Mouse (Mus musculus) lung, embryonic 14.5 days (tissue): ENCODE results near the gene Tjp1. TPM values are rescaled to one million over a fixed set of nuclear protein-coding genes. Genes with fewer than 3 reads are reported as not detected.
A peak's percentile ranks its signal among the peaks of the same experiment; 100 is the strongest.

Experiments used
- ATAC-seq: fragments of 200-750 bp; cut with Nextera tagmentation; 2 replicates; pipeline ENCODE4 v1.8.0; 2017; ENCODE audit warnings: mild to moderate bottlenecking, moderate TSS enrichment, moderate library complexity; ENCODE audit not compliant: insufficient read depth
- DNase-seq: peaks from one replicate; pipeline ENCODE4 v3.0.0-alpha.2; 2015
- H3K27ac ChIP-seq: fragments of 300-500 bp; sonication (generic); 2 replicates; pipeline ENCODE4 v1.5.1; 2014; ENCODE audit warnings: low read depth, mild to moderate bottlenecking, moderate library complexity
- H3K27me3 ChIP-seq: fragments of 300-500 bp; sonication (generic); 2 replicates; pipeline ENCODE4 v1.6.1; 2014; ENCODE audit warnings: low read length, control low read depth; ENCODE audit not compliant: insufficient read depth
- H3K36me3 ChIP-seq: fragments of 300-500 bp; sonication (generic); 2 replicates; pipeline ENCODE4 v1.6.1; 2014; ENCODE audit warnings: control low read depth; ENCODE audit not compliant: insufficient read depth
- H3K4me1 ChIP-seq: fragments of 300-500 bp; sonication (generic); 2 replicates; pipeline ENCODE4 v1.6.1; 2014; ENCODE audit warnings: antibody characterized with exemption, control low read depth; ENCODE audit not compliant: insufficient read depth
- H3K4me2 ChIP-seq: fragments of 300-500 bp; sonication (generic); 2 replicates; pipeline ENCODE4 v1.6.1; 2014; ENCODE audit warnings: mild to moderate bottlenecking
- H3K4me3 ChIP-seq: fragments of 300-500 bp; sonication (generic); 2 replicates; pipeline ENCODE4 v1.5.1; 2014; ENCODE audit warnings: low read depth, low read length
- H3K9ac ChIP-seq: fragments of 300-500 bp; sonication (generic); 2 replicates; pipeline ENCODE4 v1.6.1; 2014
- H3K9me3 ChIP-seq: fragments of 300-500 bp; sonication (generic); 2 replicates; pipeline ENCODE4 v1.6.1; 2016; ENCODE audit warnings: low read depth, low read length, control low read depth
- CTCF ChIP-seq: IDR thresholded peaks from 2 replicates; pipeline ENCODE4 v1.5.1; 2016; ENCODE audit warnings: antibody characterized with exemption, low read depth
- whole genome bisulfite sequencing: fragments of 180-500 bp; shearing (Covaris S2); extraction: QIAGEN DNeasy Blood & Tissue Kit; methylation state at CpG from one replicate; pipeline ENCODE4 v1.1.7; 2014; 5-methylcytosine and 5-hydroxymethylcytosine counted together
- polyA plus RNA-seq: library from polyadenylated mRNA; unstranded; fragments of >200 nt; fragmentation: Nextera tagmentation; extraction: Ambion mirVana; gene quantifications from 2 replicates; pipeline ENCODE4 v1.2.1, GENCODE M21; 2014

Gene Tjp1
- polyA plus RNA-seq, 1 experiment from 2014 or later, result 32.2 TPM

DNA sequence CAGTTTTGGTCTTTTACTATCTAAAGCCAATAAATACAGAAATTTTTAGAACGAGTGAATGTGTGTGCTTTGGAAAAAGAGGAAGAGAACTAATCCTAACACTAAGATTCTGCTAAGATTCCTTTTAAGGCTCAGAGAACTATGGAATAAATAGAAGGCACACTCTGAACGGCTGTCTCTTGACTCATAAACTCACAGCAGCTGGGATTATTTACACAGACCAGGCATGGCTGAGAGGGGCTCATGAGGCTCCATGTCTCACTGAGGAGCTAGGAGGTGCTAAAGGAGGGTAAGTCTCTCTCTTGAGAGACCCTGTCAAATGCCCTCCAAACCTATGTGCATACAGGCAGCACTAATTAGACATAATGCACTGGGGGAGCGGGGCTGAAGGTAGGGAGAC, 167.3 kb downstream of the Tjp1 start:
- H3K36me3 ChIP-seq, result no peaks in the 10 kb centered on the region
- DNase-seq, result peak; percentile 51
- H3K9ac ChIP-seq, result no peak overlapping the region
- no peak for TF ChIP-seq CTCF
- peaks cover 23% of the 10 kb centered on the region for H3K4me1 ChIP-seq
- peak overlapping the region; percentile 30 for H3K27ac ChIP-seq
- H3K4me3 ChIP-seq, result no peak overlapping the region
- 0 out of 2 replicates have a peak overlapping the region, but pooled peaks have one; percentile 10 for H3K4me2 ChIP-seq
- no peaks in the 10 kb centered on the region for H3K9me3 ChIP-seq
- ATAC-seq, result peak; percentile 55; the same call in 1 of the 2 replicates
- WGBS, result 34% methylated on average over 3 of the region's 3 CpGs
- no peaks in the 10 kb centered on the region for H3K27me3 ChIP-seq

DNA sequence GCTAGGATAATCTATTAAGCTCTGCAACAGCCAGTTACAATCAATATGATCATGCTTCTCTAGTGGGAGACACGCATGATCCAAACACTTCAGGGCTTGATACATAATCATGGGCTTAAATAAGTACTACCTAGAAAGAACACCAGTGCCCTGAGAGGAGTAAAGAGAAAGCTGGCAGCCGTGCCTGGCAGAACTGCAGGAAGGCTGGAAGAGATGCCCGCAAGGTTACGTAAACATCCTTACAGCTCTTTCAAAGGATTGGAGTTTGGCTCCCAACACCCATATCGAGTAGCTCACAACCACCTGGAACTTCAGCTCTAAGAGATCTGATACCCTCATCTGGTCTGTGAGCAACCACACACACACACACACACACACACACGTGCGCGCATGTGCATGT, 167.8 kb downstream of the Tjp1 start:
- H3K9ac ChIP-seq, result no peak overlapping the region
- H3K27ac ChIP-seq, result peak overlapping the region; percentile 30
- WGBS, result 56% methylated on average over 8 of the region's 8 CpGs
- no peaks in the 10 kb centered on the region for H3K36me3 ChIP-seq
- DNase-seq, result peak; percentile 40
- H3K9me3 ChIP-seq, result no peaks in the 10 kb centered on the region
- H3K4me3 ChIP-seq, result no peak overlapping the region
- 0 out of 2 replicates have a peak overlapping the region, but pooled peaks have one; percentile 10 for H3K4me2 ChIP-seq
- no peaks in the 10 kb centered on the region for H3K27me3 ChIP-seq
- ATAC-seq, result no peak
- peaks cover 23% of the 10 kb centered on the region for H3K4me1 ChIP-seq
- no peak for TF ChIP-seq CTCF

DNA sequence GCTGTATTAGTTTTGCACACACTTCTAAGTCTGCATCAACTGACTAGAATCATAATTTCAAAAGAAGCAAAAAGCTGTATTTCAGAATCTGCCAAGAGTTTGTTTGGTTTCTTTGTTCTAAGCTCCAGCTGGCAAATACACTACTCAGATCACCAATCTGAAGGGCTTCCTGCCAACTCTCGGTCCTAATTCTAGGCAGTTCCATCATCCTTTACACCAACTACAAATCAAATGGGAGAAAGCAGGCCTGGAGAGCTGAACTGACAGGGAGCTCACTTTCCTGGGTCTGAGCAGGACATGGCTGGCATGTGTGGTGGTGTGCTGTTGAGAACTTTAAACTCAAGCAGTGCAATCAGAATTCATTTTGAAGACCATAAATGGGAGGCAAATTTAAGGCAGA, 170.0 kb downstream of the Tjp1 start:
- ATAC-seq, result peak; percentile 75
- peaks cover 23% of the 10 kb centered on the region for H3K4me1 ChIP-seq

DNA sequence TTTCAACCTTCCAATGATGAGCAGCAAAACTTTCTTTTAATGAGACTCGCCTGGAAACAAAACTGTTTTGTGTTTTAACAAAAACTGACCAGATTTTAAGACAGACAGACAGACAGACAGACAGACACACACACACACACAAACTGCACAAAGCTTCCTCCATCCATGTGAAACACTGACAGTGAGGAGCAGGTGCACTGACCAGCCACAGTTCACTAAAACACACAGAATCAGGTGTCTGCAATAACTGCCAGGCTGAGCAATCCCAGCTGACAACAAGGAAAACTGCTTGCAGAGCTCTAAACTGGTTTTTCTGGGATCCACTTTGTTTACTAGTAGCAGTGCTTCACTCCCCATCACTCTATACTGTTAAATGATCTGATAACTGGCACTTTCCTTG, 171.4 kb downstream of the Tjp1 start:
- no peaks in the 10 kb centered on the region for H3K27me3 ChIP-seq
- no peak for ATAC-seq
- no peak overlapping the region for H3K27ac ChIP-seq
- H3K36me3 ChIP-seq, result 0 out of 2 replicates have a peak, but pooled peaks cover 7% of the 10 kb centered on the region
- DNase-seq, result no peak
- no peaks in the 10 kb centered on the region for H3K9me3 ChIP-seq
- 71% methylated on average over 1 of the region's 1 CpGs for WGBS
- H3K4me2 ChIP-seq, result no peak overlapping the region
- TF ChIP-seq CTCF, result no peak
- peaks cover 23% of the 10 kb centered on the region for H3K4me1 ChIP-seq
- H3K9ac ChIP-seq, result no peak overlapping the region
- H3K4me3 ChIP-seq, result no peak overlapping the region

More for the DNA sequence above, 170.0 kb downstream of the Tjp1 start:
- Histone ChIP-seq H3K27ac (peak overlapping the region; percentile 74), H3K27me3 (no peaks in the 10 kb centered on the region), H3K4me3 (no peak overlapping the region), H3K4me2 (peak overlapping the region; percentile 4; the same call in 1 of the 2 replicates), H3K36me3 (0 out of 2 replicates have a peak, but pooled peaks cover 3% of the 10 kb centered on the region), H3K9me3 (no peaks in the 10 kb centered on the region), H3K9ac (peak overlapping the region; percentile 21; the same call in 1 of the 2 replicates)
- peak; percentile 87 for DNase-seq
- WGBS, result 6% methylated on average over 1 of the region's 1 CpGs
- no peak for TF ChIP-seq CTCF

DNA sequence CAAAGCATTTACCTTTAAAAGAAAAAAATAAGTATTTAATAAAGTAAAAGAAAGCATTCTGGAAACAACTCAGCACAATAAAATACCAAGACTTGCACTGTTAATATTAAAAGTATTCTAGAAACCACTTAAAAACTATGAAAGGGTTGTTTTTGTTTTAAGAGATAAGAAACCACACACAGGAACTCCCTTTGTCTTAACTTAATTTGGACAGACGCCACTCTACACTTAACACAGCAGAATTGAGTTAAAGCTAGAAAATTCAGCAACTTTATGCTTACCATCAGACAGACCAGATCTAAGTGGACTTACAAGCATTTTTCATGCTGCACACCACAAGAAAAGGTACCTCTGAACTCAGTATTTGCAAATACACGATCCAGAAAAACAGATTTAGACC, 172.7 kb downstream of the Tjp1 start:
- H3K4me2 ChIP-seq, result no peak overlapping the region
- H3K4me3 ChIP-seq, result no peak overlapping the region
- peak overlapping the region; percentile 14; the same call in 1 of the 2 replicates for H3K27ac ChIP-seq
- DNase-seq (no peak), ATAC-seq (no peak)
- H3K27me3 ChIP-seq, result no peaks in the 10 kb centered on the region
- H3K36me3 ChIP-seq, result 0 out of 2 replicates have a peak, but pooled peaks cover 7% of the 10 kb centered on the region
- WGBS, result 44% methylated on average over 2 of the region's 2 CpGs
- H3K4me1 ChIP-seq, result peaks cover 19% of the 10 kb centered on the region
- no peak overlapping the region for H3K9ac ChIP-seq
- no peak for TF ChIP-seq CTCF
- H3K9me3 ChIP-seq, result no peaks in the 10 kb centered on the region

DNA sequence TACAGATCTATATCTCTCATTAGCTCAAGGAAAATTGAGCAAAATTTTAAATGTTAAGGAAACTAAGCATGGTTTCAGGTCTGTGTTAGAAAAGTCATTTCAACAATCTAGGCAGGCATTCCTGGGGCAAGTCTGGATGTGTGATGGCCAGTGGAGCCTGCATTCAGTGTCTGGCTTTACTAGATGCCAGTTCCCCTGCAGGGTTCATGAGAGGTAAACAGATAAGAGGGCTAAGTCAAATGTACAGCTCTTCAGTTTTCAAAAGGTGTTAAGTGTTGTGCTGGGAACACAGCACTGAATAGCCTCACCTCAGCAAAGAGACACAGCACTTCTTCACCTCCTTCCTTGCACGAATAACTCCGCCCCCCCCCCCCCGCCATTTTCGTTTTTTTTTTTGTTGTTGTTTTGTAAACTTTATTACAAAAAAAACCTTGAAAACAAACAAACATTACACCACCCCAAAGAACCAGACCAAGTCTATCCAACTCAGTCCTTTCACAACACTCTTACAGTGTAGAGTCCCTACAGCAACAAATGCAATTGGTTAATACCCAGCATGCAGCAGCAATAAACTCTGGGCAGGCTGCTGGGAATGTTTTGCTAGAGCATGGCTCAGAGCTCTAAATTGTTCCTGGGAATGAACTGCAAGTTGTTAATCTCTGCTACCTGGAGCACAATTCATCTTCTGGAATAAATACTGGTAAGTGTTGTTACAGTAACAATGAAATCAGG, 177.1 kb downstream of the Tjp1 start:
- ATAC-seq, result no peak
- Histone ChIP-seq H3K4me2 (no peak overlapping the region), H3K9ac (no peak overlapping the region), H3K4me3 (no peak overlapping the region), H3K27me3 (no peaks in the 10 kb centered on the region), H3K9me3 (no peaks in the 10 kb centered on the region), H3K4me1 (no peaks in the 10 kb centered on the region; the same call in 1 of the 2 replicates), H3K36me3 (0 out of 2 replicates have a peak, but pooled peaks cover 7% of the 10 kb centered on the region), H3K27ac (no peak overlapping the region)
- DNase-seq, result no peak
- WGBS, result 71% methylated on average over 4 of the region's 4 CpGs
- no peak for TF ChIP-seq CTCF

DNA sequence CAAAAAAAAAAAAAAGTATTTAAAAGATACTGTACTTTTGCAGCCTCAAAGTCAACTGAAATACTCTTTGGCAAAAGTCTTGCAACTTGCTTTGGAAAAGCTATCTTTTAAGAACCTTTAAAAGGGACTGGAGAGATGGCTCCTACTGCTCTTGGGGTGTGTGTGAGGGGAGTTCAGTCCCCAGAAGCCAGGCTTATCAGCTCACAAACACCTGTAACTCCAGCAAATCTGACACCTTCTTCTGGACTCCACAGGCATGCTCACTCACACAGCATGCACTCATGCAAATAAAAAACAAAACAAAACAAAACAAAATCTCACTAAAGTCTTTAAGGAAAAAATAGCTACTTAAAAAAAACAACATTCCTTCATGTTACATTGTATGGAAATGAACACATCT, 179.0 kb downstream of the Tjp1 start:
- Histone ChIP-seq H3K36me3 (0 out of 2 replicates have a peak, but pooled peaks cover 3% of the 10 kb centered on the region), H3K4me1 (no peaks in the 10 kb centered on the region; the same call in 1 of the 2 replicates), H3K9ac (no peak overlapping the region), H3K27ac (no peak overlapping the region), H3K4me2 (no peak overlapping the region), H3K9me3 (no peaks in the 10 kb centered on the region), H3K4me3 (no peak overlapping the region), H3K27me3 (no peaks in the 10 kb centered on the region)
- no peak for DNase-seq
- no peak for TF ChIP-seq CTCF
- no peak for ATAC-seq
